Mouse (Mus musculus): ENCODE results near the gene Ormdl1.
A peak's percentile ranks its signal among the peaks of the same experiment; 100 is the strongest.
"Not testable (repeated sequence)": the region's sequence is repeated elsewhere in the genome, so short reads cannot be mapped to it uniquely, and the experiment has no call there.

The Ormdl1 gene

DNA sequence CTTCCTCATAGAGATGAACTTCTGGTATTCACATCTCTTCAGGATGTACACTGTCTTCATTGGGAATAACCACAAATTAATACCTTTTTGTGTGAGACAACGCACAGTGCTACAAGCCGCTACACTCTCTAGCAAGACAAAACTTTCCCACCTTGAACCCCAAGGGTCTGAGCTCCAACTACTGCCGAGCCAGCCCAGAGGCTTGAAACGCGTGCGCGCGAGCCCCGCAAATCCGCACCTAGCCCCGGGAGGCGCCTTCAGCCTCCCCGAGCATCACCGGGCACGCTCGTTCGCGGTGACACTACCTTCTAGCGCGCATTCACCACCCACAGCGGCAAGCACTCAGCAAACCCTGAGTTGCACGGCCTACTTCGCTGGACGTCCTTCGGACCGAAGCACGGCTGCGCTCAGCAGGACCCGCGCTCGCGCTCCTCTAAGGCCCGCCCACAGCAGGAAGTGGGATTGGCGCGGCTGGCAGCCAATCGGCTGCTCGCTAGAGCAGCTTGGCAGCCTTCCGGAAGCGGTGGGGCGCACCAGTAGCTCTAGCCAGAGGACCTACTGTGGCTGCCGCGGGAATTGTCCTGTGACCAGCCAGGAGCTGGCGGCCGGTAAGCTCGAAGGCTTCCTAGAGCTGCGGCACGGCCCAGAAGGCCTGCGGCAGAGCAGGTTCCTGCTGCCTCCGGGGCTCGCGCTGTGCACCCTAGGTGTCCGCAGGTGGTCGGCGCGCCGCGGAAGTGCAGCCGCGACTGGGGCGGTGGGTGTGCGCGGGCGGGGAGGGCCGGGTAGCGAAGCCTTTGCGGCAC lies at the start of gene Ormdl1, which contains the start of the genes Pms1 and Gm28778:
Gene Ormdl1, plus strand, starts transcription at position 515 of the 803 bp plus-strand sequence.
Gene Pms1, minus strand, starts transcription at position 438 of the 803 bp plus-strand sequence.
Gene Gm28778, plus strand, starts transcription at position 531 of the 803 bp plus-strand sequence.
- peak; percentile 89 for DNase-seq (ENCODE audit: low spot score)

DNA sequence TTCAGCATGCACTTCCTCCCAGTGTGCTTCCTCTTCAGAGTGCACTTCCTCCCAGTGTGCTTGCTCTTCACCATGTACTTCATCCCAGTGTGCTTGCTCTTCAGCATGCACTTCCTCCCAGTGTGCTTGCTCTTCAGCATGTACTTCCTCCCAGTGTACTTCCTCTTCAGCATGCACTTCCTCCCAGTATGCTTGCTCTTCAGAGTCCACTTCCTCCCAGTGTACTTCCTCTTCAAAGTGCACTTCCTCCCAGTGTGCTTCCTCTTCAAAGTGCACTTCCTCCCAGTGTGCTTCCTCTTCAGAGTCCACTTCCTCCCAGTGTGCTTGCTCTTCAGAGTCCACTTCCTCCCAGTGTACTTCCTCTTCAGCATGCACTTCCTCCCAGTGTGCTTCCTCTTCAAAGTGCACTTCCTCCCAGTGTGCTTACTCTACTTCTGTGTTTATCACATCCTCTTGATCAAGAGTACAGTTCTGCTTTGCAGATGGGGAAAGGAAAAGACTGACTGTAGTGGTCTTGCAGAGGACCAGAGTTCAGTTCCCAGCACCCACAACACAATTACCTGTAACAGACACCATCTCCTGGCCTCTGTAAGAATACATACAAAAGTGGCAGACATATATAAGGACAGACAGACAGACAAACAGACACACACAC lies 31.8 kb upstream of the Ormdl1 start:
- not testable (repeated sequence) for DNase-seq (ENCODE audit: low spot score)

DNA sequence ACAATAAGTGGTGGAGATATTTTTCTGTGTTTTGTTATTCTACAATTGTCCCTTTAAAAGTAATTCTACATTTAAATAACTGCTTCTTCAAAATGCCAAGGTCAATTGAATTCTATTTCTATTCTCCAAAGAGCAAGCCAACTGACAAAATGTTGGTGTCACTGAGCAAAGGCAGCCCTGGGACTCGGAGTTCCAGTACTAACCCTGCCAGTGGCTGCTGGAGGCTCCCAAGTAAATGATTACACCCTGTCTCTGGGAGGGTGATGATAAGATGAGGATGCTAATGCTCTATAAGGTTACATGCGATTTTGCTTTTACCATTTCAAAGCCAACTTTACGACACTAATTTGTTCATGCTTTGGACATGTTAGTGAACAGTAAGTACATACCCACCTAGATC lies 27.0 kb upstream of the Ormdl1 start:
- DNase-seq (ENCODE audit: low spot score): no peak

DNA sequence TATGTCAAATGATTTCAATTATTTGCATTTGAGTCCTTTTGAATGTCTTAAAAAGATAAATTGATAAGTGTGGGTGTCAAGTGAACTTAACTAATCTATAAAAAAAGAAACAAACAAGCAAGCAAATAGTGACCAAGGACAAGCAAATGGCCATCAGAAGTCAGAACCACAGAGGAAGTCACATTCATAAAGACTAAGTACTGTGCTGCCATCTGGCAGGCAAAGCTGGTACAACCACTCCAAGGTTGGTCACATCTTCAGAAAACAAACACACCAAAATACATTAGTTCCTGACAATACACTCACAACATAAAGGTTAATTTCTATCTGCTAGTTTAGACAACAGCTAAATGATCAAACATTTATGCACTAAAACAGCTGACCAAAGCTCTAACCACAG lies 24.2 kb upstream of the Ormdl1 start:
- DNase-seq (ENCODE audit: low spot score): no peak

DNA sequence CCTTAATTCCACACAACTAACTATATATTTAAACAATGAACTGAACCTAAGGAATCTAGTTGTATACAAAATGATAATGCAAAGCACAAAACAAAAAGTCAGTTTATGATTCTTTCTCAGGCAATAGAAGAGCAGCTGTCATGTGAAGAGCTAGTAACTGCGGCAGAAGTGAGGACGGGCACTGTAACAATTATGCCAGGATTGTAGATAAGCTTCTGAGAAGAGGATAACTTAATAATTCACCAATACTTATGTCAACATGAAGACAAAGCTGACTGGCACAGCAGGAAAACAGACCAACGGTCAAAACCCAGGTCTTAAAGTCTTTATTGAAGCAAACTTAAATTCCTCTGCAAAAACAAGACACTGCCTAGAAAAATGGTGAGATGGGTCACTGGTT lies 5.7 kb upstream of the Ormdl1 start:
- no peak for DNase-seq (ENCODE audit: low spot score)

DNA sequence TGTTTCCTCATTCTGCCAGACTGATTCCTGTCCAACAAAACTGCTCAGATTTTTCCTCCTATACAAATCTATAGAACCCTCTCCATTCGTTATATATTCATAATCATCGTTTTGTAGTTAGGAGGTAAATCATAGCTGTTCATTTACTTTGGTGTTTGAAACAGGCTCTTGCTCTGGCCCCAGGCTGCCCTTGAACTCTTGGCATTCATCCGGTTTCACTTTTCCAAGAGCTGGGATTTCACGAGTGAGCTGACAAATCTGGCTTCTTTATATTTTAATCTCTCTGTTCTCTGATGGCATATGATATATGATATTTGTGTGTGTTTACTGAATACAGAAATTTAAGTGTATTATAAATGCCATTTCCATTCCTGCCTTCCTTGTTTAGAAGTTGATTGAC lies 3.6 kb downstream of the Ormdl1 start:
- DNase-seq (ENCODE audit: low spot score): no peak

DNA sequence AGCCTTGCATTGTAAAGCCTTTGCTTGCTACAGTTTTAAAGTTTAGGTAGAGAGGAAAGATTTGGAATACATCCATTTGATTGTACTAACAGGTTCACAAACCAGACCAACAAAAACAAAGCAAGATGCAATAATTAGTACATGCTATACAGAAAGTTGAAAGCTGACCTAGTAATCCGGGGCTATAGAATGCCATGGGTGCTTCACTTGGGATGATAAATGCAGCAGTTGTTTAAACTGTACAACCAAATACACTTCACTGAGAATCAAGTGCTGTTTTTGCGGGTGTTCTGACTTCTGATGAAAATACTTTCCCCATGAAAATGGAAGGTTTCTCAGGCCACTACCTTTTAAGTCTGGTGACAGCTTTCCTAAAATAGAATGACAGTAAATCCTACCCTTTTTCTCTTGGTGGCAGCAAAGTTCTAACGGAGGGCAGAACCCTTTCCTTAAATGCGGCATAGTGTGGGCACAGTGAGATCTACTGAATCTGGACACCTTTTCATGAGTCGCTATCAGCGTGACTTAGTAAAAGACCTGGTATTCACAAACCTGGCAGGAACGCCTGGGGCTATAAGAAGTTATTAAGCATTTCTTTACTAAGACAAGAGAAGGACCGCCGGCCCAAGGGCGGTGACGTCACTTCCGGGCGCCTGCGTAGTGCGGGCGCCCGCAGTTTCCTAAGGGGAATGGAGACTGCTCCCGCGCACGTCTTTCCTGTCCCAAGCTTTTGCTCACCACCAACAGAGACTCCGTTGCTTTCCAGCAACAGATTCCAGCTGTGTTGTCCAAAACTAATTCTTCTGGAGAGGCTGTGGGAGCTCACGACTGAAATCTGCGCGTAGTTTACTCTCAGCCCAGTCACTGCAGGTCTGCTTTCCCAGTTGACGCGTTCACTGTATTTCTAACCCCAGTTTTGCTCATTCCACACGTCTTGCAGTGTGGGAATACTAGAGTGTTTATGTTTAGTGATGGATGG lies 16.4 kb downstream of the Ormdl1 start, which contains the start of gene Osgepl1:
Gene Osgepl1, plus strand, starts transcription at position 636 of the 979 bp plus-strand sequence.
- peak; percentile 81 for DNase-seq (ENCODE audit: low spot score)

DNA sequence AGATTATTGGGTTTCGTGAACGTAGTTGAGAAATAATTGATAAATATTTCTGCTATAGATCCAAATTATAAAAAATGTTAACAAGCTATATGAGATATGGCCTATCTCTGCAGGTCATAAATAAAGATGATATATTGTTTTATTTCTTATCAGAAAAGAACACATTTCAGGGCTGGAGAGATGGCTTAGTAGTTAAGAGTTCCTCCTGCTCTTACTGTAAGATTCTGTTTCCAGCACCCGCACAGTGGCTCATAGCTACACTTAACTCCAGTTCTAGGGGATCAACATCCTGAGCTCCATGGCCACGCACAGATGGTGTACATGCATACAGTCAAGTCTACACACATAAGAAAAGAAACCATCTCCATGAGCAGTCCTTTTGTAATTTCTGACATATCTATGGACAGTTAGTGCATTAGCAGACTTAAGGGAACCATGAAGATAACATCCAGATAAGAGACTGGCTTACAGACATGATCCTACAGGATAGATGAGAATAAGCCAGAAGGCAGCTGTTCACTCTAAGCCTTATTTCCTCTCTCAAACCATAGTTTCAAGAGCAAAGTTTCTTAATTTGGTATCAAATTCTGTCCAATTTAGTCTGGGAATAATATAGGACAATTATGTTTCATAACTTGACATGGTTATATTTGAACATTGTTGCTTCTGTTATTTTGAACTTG lies 24.9 kb downstream of the Ormdl1 start:
- DNase-seq (ENCODE audit: low spot score): no peak

DNA sequence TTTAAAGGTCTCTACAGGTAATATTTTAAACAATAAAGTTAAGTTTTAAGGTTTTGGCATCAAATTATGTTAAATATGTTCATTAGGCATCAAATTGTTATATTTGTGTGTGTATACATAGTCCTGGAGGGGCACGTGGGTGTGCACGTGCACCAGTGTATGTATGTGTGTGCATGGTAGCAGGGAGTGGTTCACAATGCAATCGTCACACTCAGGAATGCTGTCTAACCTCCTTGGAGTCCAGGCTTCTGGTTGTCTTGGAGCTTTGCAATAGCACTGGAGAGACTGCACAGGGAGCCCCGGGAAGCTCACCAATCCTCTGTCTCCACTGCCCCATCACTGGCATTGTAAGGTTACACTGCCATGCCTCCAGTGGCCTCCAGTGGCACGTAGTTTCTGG lies 26.4 kb downstream of the Ormdl1 start:
- no peak for DNase-seq (ENCODE audit: low spot score)

DNA sequence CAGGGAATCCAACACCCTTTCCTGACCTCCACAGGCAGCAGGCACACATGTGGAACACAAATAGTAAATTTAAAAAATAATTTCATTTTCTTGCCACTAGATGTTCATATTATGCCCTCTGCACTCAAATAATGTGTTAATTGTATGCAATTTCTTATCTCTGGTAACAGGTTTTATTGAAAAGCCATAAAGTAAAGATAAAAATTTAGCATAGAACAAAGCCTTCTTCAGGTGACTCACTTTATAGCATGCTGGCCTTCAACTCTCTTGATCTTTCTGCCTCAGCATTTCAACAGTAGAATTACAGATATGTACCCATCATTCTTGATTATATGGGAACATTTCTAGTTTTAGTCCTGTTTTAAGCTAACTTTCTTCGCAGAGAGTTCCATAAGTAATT lies 27.4 kb downstream of the Ormdl1 start:
- DNase-seq (ENCODE audit: low spot score): no peak

DNA sequence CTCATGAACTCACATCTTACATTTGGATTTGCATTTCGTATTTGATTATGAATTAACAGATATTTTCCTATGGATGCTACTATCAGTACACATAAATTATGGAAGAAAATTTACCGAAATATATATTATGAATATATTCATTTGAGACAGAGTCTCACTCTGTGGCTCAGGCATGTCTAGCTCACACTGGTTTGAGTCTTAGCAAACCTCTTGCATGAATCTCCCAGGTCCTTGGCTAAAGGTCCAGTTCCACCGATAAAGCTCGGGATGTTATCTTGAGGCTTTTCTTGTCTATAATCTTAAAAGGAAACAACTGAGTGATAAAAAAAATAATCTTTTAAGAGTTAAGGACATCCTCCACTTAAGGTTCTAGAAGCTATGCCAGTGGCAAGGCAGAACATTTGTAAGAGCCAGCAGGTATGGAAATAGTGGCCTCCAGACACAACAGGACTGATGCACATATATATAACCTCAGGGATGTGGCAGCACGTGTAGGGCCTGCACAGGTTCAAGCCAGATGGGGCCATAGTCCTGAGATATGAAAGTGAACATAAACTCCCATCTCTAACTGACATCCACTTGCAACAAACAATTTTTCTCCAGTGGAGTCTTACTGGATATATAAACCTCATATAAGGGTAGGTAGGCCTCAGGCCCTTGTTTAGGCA lies 28.1 kb downstream of the Ormdl1 start:
- no peak for DNase-seq (ENCODE audit: low spot score)

DNA sequence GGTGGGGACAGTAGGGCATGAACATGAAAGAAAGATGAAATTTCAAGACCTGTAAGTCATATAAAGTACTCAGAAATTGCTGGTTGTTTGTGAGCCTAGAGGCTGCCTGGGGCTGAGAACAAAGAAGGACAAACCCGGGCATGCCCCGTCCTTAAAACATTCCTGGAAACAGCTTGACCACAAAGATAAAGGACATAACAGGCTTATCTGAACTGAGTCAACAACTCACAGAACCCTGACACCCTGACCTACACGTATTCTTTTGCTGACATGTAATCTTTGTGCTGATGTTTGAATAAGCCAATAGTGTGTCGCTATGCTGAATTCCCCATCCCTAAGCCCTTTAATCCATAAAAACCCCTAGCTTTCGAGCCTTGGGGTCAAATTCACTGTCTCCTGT lies 36.6 kb downstream of the Ormdl1 start:
- not testable (repeated sequence) for DNase-seq (ENCODE audit: low spot score)

DNA sequence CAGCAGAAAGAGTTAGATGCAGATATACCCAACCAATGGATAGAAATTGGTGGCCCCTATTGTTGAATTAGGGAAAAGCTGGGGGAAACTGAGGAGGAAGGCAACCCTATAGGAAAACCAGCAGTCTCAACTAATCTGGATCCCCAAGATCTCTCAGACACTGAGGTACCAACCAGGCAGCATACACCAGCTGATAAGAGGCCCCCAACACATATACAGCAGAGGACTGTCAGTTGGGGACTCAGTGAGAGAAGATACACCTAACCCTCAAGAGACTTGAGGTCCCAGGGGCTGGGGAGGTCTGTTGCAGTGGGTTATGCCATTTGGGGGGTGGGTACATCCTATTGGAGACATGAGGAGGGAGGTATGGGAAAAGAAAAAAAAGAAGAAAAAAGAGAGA lies 38.6 kb downstream of the Ormdl1 start:
- DNase-seq (ENCODE audit: low spot score): no peak

DNA sequence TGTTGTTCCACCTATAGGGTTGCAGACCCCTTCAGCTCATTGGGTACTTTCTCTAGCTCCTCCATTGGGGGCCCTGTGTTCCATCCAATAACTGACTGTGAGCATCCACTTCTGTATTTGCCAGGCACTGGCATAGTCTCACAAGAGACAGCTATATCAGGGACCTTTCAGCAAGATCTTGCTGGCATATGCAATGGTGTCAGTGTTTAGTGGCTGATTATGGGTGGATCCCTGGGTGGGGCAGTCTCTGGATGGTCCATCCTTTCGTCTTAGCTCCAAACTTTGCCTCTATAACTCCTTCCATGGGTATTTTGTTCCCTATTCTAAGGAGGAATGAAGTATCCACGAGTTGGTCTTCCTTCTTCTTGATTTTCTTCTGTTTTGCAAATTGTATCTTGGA lies 40.5 kb downstream of the Ormdl1 start:
- DNase-seq (ENCODE audit: low spot score): not testable (repeated sequence)

DNA sequence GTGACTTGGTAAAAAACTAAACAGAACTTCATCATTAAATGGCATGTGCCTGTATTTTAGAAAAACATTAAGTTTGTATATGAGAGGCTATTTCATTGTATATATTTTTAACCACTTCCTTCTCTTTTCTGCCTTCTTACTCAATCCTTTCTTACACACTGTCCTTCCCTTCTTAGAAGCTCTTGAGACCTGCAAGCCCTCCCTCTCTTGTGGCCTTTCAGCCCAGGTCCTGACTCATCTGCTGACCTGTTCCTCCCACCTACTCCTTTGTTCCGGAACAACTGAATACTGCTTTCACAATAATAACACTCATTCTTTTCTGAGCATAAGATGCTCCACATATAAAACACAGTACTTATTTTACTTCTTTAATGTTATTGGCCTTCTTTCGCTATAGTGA lies 44.2 kb downstream of the Ormdl1 start:
- DNase-seq (ENCODE audit: low spot score): no peak

DNA sequence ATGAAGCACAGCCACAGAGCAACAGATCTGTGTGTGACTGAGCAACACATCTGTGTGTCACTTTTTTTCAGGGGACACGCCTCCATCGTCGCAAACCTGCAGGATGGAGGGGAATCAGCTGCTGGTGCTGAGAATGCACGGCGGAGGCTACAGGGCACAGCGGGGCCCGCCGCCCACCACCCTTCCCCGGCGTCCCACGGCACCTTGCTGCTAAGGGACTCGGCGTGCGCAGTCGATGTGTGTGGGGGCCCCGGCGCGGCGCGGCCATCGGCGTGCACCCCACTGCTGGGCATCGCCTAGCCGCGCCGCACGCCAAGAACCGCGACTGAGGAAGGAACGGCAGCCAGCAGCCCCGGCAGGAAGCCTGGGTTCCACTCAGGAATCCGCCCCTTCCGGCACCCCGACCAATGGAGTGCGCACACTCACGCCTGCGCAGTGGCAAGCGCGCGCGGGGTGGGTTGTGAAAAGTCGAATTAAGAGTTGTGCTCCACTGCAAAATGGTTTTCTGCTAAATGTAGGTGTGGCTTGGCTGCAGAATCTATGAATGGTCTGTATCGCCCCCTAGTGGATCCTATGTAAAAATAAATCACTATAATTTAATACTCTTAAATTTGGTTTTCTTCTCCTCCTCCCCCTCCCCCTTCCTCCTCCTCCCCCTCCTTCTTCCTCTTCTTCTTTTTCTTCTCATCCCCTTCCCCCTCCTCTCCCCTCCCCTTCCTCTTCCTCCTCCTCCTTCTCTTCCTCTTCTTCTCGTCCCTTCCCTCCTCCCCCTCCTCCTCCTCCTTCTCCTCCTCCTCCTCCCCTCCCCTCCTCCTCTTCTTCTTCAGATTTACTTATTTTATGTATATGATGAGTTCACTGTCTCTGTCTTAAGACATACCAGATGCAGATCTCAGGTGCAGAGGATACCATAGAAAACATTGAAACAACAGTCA lies 55.7 kb downstream of the Ormdl1 start, which contains the start of the genes Asdurf, Gm28551 and Asnsd1:
Gene Asdurf, minus strand, starts transcription at position 293 of the 935 bp plus-strand sequence.
Gene Gm28551, minus strand, starts transcription at position 341 of the 935 bp plus-strand sequence.
Gene Asnsd1, minus strand, starts transcription at position 426 of the 935 bp plus-strand sequence.
- DNase-seq (ENCODE audit: low spot score): peak; percentile 99

DNA sequence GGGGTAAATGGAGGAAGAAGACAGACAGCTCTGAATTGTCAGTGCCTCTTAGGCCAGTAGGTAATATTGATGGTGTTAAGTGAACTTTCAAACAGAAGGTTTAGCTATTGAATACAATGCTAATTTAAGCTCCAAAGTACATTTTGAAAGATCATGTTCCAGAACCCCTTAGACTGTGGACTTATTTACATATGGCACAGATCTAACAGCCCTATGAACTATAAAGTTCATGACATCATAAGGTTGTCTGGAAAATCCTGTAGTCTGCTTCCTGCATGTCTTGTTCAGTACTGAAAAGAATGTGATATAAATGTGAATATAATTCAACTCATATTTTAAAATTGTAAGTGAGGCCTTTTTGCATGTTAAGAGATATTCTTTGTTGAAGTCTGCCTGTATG lies 62.1 kb downstream of the Ormdl1 start:
- DNase-seq (ENCODE audit: low spot score): no peak
